Mouse (Mus musculus) B cell, adult 2 months (primary cell): ENCODE measurements around the gene Gm9817.
"Not testable (repeated sequence)": the region's sequence is repeated elsewhere in the genome, so short reads cannot be mapped to it uniquely, and the experiment has no call there.

Source experiments
- DNase-seq, 2 experiments: peaks; one replicate each; pipeline ENCODE4 v3.0.0; 2022

Gm9817 gene

GRCm38 (mm10) chr13:45078392-45078791 is at the start of gene Gm9817:
Gene Gm9817 (plus strand): TSS chr13:45078692.
- DNase-seq = not testable (repeated sequence)

- no peak for DNase-seq
Measured at GRCm38 (mm10) chr13:45029791-45030190, 48.7 kb upstream of the Gm9817 start.

DNA sequence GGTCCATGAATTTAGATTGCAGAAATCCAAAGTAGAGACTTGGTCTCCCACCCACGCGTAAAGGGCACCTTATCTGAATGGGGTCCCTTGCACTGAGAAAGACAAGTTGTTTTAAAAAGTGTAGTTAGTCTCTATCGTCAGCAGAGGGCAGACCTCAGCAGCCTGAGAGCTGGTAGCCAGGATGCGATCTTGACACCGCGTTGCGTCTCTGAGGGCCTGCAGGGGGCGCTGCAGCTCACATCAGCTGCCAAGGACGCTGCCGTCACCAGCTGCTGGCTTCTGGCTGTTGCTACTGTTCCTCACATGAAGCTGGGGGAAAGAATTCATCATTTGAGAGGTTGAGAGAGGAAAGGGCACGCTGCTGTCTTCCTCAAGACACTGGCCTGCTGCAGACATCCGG is 47.7 kb upstream of the Gm9817 start:
- DNase-seq = peak; percentile 92

- DNase-seq = no peak
Measured at GRCm38 (mm10) chr13:45031314-45031713, 47.2 kb upstream of the Gm9817 start.

GRCm38 (mm10) chr13:45031748-45032147 is 46.7 kb upstream of the Gm9817 start:
- peak in 1 of 2 experiments; percentile 7 for DNase-seq

DNA sequence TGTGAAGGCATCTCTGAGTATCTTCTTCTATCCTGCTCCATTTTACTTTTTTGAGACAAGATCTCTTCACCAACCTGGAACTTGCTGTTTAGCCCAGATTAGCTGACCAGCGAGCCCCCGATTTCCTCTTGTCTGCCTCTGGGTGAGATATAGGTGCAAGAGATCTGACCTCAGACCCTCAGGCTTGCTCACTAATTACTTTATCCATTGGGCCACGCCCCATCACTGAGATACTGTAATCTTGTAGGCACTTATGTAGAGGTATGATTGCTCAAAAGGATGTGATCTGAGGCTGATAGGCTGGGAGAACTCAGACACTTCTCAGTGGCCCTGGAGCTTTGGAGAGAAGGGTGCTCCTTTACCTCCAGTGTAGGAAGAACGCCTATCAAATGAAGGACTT is 46.0 kb upstream of the Gm9817 start:
- no peak for DNase-seq

- DNase-seq = no peak
Measured at GRCm38 (mm10) chr13:45033360-45033759, 45.1 kb upstream of the Gm9817 start.

GRCm38 (mm10) chr13:45034759-45035158 is 43.7 kb upstream of the Gm9817 start:
- DNase-seq = no peak

- no peak for DNase-seq
Measured at GRCm38 (mm10) chr13:45036417-45036816, 42.1 kb upstream of the Gm9817 start.

GRCm38 (mm10) chr13:45040195-45040594 is 38.3 kb upstream of the Gm9817 start:
- no peak for DNase-seq

GRCm38 (mm10) chr13:45040741-45041140 is 37.8 kb upstream of the Gm9817 start:
- DNase-seq = no peak

DNA sequence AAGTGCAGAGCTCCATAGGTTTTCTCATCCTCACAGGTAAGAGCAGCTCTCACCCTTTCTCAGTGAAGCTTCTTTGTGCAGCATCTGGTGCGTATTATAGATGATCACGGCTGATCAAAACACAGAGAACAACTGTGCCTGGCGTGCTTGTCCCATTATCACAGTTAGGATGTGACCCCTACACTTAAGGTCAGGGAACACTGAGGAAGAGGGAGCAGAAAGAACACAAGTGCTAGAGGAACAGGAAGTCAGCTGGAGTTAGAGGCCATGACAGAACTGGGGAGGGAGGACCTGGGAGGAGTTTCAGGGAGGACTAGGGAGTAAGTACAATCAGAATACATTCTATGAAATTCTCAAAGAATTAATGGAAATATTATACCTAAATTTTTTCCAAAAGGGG is 35.0 kb upstream of the Gm9817 start:
- DNase-seq = no peak

- no peak for DNase-seq
Measured at GRCm38 (mm10) chr13:45049261-45050020, 29.1 kb upstream of the Gm9817 start.

- DNase-seq = no peak
Measured at GRCm38 (mm10) chr13:45052805-45053204, 25.7 kb upstream of the Gm9817 start.

DNA sequence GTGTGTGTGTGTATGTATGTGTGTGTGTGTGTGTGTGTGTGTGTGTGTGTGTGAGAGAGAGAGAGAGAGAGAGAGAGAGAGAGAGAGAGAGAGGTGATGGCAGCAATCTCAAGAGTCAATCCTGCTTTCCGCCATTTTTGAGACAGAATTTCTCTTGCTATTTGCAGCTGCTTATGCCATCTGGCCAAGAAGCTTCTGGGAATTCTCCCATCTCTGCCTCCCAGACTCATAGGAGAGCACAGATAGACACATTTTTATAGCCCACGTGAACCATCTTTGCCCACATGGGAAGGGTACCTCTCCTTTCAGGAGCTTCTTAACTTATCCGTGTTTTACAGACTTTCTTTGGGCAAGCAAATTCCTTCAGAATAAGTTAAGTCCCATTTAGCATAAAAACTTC is 24.6 kb upstream of the Gm9817 start:
- DNase-seq = no peak

GRCm38 (mm10) chr13:45059206-45059605 is 19.3 kb upstream of the Gm9817 start:
- no peak for DNase-seq

- no peak for DNase-seq
Measured at GRCm38 (mm10) chr13:45063146-45063545, 15.3 kb upstream of the Gm9817 start.

- DNase-seq = no peak
Measured at GRCm38 (mm10) chr13:45064951-45065350, 13.5 kb upstream of the Gm9817 start.

DNA sequence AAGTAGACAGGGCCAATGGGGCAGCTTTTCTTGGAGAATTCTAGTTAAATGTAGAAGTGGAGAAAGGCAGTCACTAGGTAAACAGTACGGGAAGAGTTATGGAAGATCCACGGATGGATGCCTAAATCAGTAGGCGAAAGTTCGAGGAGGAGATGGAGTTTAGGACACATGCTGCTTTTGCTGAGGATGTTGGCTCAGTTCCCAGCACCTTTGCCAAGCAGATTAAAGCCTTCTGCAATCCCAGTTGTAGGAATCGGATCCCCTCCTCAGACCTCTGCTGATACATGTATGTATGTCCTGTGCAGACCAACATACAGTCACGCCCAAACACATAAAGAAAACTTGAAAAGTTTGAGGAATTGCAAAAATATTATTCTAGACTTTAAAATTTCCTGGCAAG is 8.1 kb upstream of the Gm9817 start:
- DNase-seq = no peak

DNA sequence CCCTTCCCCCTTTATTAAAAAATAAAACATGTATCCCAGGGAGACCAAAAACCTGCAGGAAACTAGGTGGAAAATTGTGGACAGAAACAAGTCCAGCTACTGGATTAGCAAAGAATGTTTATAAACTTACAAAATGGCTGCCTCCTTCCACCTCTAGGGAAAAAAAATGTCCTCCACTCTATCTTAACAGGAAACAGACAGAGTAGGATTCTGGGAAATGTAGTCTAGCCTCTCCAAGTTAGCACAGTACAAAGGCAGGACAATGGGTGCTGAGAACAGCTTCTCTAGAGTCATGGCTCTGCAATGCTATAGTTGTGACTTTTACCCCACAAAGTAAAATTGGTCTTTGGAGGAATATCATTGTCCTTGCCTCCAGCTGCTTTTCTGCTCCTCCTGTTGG is 3.5 kb upstream of the Gm9817 start:
- DNase-seq = no peak

GRCm38 (mm10) chr13:45075715-45076114 is 2.8 kb upstream of the Gm9817 start:
- no peak for DNase-seq

GRCm38 (mm10) chr13:45080771-45081170 is 2.3 kb downstream of the Gm9817 start:
- no peak for DNase-seq

DNA sequence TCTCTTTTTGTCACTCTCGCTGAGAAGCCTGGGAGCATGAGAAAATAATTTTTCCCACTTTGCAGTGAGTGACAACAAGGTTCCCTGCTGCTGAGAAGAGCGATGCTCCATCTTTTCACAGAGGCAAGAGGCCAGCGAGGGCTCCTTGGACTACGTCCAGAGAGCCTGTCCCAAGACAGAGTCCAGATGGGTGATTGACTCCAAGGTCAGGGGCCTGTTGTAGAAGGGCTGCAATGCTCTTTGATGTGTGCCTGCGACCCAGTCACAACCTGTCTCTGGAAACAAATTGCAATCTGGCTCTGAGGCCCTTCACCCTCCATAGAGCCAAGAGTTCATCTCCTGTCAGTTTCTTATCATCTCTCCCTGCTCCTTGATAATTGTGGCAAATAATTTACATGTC is 5.2 kb downstream of the Gm9817 start:
- DNase-seq = no peak

DNA sequence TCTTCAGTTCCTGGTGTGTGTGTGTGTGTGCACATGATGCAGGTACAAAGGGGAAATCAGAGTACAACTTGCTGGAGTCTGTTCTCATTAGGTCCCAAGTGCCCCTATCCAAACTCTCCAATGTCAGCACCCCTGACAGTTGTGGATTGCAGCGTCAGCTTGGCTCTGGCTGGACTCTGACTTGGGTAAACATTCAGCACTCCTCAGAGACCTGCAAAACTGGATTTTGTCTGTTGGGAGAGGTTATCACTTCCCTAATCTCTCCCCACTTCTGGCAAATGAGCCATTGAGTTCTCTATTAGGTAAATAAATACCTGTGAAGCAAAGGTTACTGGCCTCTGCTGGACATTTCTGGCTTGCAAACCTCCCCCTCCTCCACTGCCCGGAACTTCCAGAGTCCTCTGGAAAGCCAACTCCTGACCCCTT is 10.3 kb downstream of the Gm9817 start:
- DNase-seq = no peak

GRCm38 (mm10) chr13:45089846-45090245 is 11.4 kb downstream of the Gm9817 start:
- DNase-seq = no peak
